19 mouse cellular contexts compared by ENCODE assay signal in the genomic region with DNA sequence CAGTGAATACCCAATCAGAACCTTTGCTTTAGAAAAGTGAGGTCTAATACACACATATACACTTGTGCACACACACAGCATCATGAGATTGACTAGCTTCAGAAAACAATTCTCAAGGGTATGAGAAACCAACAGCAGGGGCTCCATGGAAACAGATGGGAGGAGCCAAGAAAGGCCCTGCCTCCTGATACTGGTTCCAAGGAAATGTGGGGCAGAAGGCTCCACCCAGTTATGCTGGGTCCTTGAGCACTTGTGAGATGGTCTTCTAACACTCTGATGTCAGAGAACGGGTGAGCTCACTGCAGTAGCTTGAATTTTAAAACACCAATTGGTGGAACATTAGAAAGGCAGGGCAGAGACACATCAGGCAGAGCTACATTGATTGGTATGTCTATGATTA. TPM values are rescaled to one million over a fixed set of nuclear protein-coding genes. Genes with fewer than 3 reads are reported as not detected.
DNase-seq lines count a peak whose midpoint lies in the region; ATAC-seq and TF ChIP-seq lines count a peak whose summit lies in the region.
"Had no signal": no experiment of that assay in that cellular context is flagged by ENCODE, and none has a peak within 500 bp of the region (broad histone marks: within the 10 kb centered on the region; RNA-seq: fewer than 3 reads in every experiment).

No protein-coding gene starts in this region.

- no peak for ATAC-seq in intestine, embryonic 16.5 days
- no peak for ATAC-seq in intestine, embryonic 15.5 days
- ATAC-seq in lung, embryonic 14.5 days (ENCODE audit: insufficient read depth), result no peak
- ATAC-seq: forebrain, embryonic 13.5 days; Patski had no signal

- peak; percentile 55 for DNase-seq in lung, embryonic 14.5 days
- no peak for DNase-seq in lung, postnatal 25 days (ENCODE audit: low spot score)
- peak; percentile 12 for DNase-seq in induced T-regulatory cell, adult 2 months (ENCODE audit: low read depth)
- DNase-seq in retina, embryonic 14.5 days (ENCODE audit: low spot score), result peak; percentile 26
- DNase-seq in embryo, embryonic 11 days, result no peak
- DNase-seq: cerebellum, adult 9-10 months; gastrocnemius, postnatal 14 days; heart, postnatal 4 days; kidney, adult 8-10 months; midbrain, embryonic 14.5 days; right cerebral cortex, postnatal 25 days had no signal

- no peak overlapping the region for H3K4me3 ChIP-seq in intestine, embryonic 16.5 days (ENCODE audit: low read length)
- H3K4me3 ChIP-seq in intestine, embryonic 15.5 days (replicated peaks), result no peak overlapping the region
- H3K4me3 ChIP-seq in lung, embryonic 14.5 days (ENCODE audit: low read depth, low read length), result no peak overlapping the region
- H3K4me3 ChIP-seq: forebrain, embryonic 13.5 days; heart, embryonic 15.5 days; hindbrain, embryonic 15.5 days; limb, embryonic 15.5 days; megakaryocyte, embryonic 14.5 days had no signal

- H3K27me3 ChIP-seq in intestine, embryonic 16.5 days (replicated peaks; ENCODE audit: control insufficient read depth, insufficient read depth, low read length), result no peaks in the 10 kb centered on the region
- no peaks in the 10 kb centered on the region for H3K27me3 ChIP-seq in intestine, embryonic 15.5 days (replicated peaks)
- no peaks in the 10 kb centered on the region for H3K27me3 ChIP-seq in lung, embryonic 14.5 days (ENCODE audit: insufficient read depth, low read length)
- H3K27me3 ChIP-seq: forebrain, embryonic 13.5 days; heart, embryonic 15.5 days; hindbrain, embryonic 15.5 days; limb, embryonic 15.5 days; megakaryocyte, embryonic 14.5 days; Patski had no signal

- H3K27ac ChIP-seq in intestine, embryonic 16.5 days (ENCODE audit: low read length), result peak overlapping the region; percentile 60
- H3K27ac ChIP-seq in intestine, embryonic 15.5 days, result no peak overlapping the region
- peak overlapping the region; percentile 80; the same call in 1 of the 2 replicates for H3K27ac ChIP-seq in lung, embryonic 14.5 days (ENCODE audit: low read depth)
- H3K27ac ChIP-seq: forebrain, embryonic 13.5 days; hindbrain, embryonic 15.5 days had no signal

- peaks cover 29% of the 10 kb centered on the region for H3K4me1 ChIP-seq in intestine, embryonic 16.5 days (ENCODE audit: control insufficient read depth, insufficient read depth, low read length)
- H3K4me1 ChIP-seq in intestine, embryonic 15.5 days (replicated peaks), result peaks cover 12% of the 10 kb centered on the region; the same call in 1 of the 2 replicates
- H3K4me1 ChIP-seq in lung, embryonic 14.5 days (ENCODE audit: insufficient read depth), result peaks cover 4% of the 10 kb centered on the region; the same call in 1 of the 2 replicates

- no peak overlapping the region for H3K4me2 ChIP-seq in intestine, embryonic 16.5 days (ENCODE audit: low read depth, low read length)
- H3K4me2 ChIP-seq in intestine, embryonic 15.5 days (replicated peaks), result no peak overlapping the region
- H3K4me2 ChIP-seq in lung, embryonic 14.5 days, result no peak overlapping the region
- H3K4me2 ChIP-seq: forebrain, embryonic 13.5 days; heart, embryonic 15.5 days; hindbrain, embryonic 15.5 days; limb, embryonic 15.5 days had no signal

- TF ChIP-seq CTCF in lung, embryonic 14.5 days (IDR thresholded peaks at IDR 0.05; ENCODE audit: low read depth), result no peak

- H3K9ac ChIP-seq in intestine, embryonic 16.5 days (ENCODE audit: low read depth, low read length), result no peak overlapping the region
- no peak overlapping the region for H3K9ac ChIP-seq in intestine, embryonic 15.5 days
- no peak overlapping the region for H3K9ac ChIP-seq in lung, embryonic 14.5 days
- H3K9ac ChIP-seq: forebrain, embryonic 13.5 days; heart, embryonic 15.5 days; hindbrain, embryonic 15.5 days; limb, embryonic 15.5 days had no signal

- 78% methylated on average over 1 of the region's 1 CpGs for WGBS in intestine, embryonic 16.5 days
- WGBS in intestine, embryonic 15.5 days, result 82% methylated on average over 1 of the region's 1 CpGs
- 66% methylated on average over 1 of the region's 1 CpGs for WGBS in lung, embryonic 14.5 days

- no peaks in the 10 kb centered on the region for H3K36me3 ChIP-seq in intestine, embryonic 16.5 days (ENCODE audit: control insufficient read depth, insufficient read depth, low read length)
- no peaks in the 10 kb centered on the region for H3K36me3 ChIP-seq in intestine, embryonic 15.5 days
- no peaks in the 10 kb centered on the region for H3K36me3 ChIP-seq in lung, embryonic 14.5 days (ENCODE audit: insufficient read depth)
- H3K36me3 ChIP-seq: heart, embryonic 15.5 days; hindbrain, embryonic 15.5 days; limb, embryonic 15.5 days had no signal

- no peaks in the 10 kb centered on the region for H3K9me3 ChIP-seq in intestine, embryonic 16.5 days (ENCODE audit: control insufficient read depth, low read length)
- no peaks in the 10 kb centered on the region for H3K9me3 ChIP-seq in intestine, embryonic 15.5 days
- H3K9me3 ChIP-seq in lung, embryonic 14.5 days (ENCODE audit: low read depth, low read length), result no peaks in the 10 kb centered on the region
- H3K9me3 ChIP-seq: forebrain, embryonic 13.5 days; heart, embryonic 15.5 days; hindbrain, embryonic 15.5 days; limb, embryonic 15.5 days; megakaryocyte, embryonic 14.5 days had no signal

RNA-seq across cellular contexts. Expression of gene Insr, which starts 53.7 kb away (rescaled TPM):
- polyA plus RNA-seq in intestine, embryonic 16.5 days (2015; fragmentation: Nextera tagmentation; extraction: Ambion mirVana), result 32.5 and 33.2 TPM in 2 replicates
- polyA plus RNA-seq in intestine, embryonic 15.5 days (2015; fragmentation: Nextera tagmentation; extraction: Ambion mirVana), result 31.8 and 38.6 TPM in 2 replicates
- polyA plus RNA-seq in lung, embryonic 14.5 days (2014; fragmentation: Nextera tagmentation; extraction: Ambion mirVana), result 35.5 and 39.4 TPM in 2 replicates

Comparison
In these comparisons a context has a peak if more than half of its experiments do, and no peak if none do; other contexts are left out.
1. DNase-seq: peak in lung, embryonic 14.5 days (single experiment), induced T-regulatory cell, adult 2 months (single experiment) and retina, embryonic 14.5 days (single experiment); none in lung, postnatal 25 days (single experiment) and embryo, embryonic 11 days (single experiment).